Mouse (Mus musculus) ES-Bruce4 (cell line): ENCODE measurements around the gene H2-Eb1. TPM values are rescaled to one million over a fixed set of nuclear protein-coding genes. Genes with fewer than 3 reads are reported as not detected.

ENCODE experiments used
- H3K27ac ChIP-seq: 2 replicates; pipeline ENCODE4 v1.5.1; 2012; ENCODE audit warnings: low read length, inconsistent platforms; ENCODE audit not compliant: insufficient read depth
- H3K27me3 ChIP-seq: 2 replicates; pipeline ENCODE4 v1.6.1; 2012; ENCODE audit warnings: mild to moderate bottlenecking, low read length, inconsistent platforms; ENCODE audit not compliant: control insufficient read depth, poor library complexity, insufficient read depth, severe bottlenecking
- H3K36me3 ChIP-seq: 2 replicates; pipeline ENCODE4 v1.6.1; 2012; ENCODE audit warnings: inconsistent platforms, mild to moderate bottlenecking, low read length, moderate library complexity; ENCODE audit not compliant: control insufficient read depth, poor library complexity, insufficient read depth, severe bottlenecking
- H3K4me1 ChIP-seq: one replicate; pipeline ENCODE4 v1.8.1; 2011; ENCODE audit warnings: low read length; ENCODE audit not compliant: control insufficient read depth, insufficient read depth
- H3K4me3 ChIP-seq: 2 replicates; pipeline ENCODE4 v1.5.1; 2011; ENCODE audit warnings: low read depth, mild to moderate bottlenecking, low read length
- H3K9ac ChIP-seq: 2 replicates; pipeline ENCODE4 v1.6.1; 2012; ENCODE audit warnings: low read depth, mild to moderate bottlenecking, inconsistent platforms; ENCODE audit not compliant: poor library complexity, severe bottlenecking
- H3K9me3 ChIP-seq: replicated peaks from 2 replicates; pipeline ENCODE4 v1.6.1; 2012; ENCODE audit warnings: mild to moderate bottlenecking, low read length, inconsistent platforms; ENCODE audit not compliant: control insufficient read depth, poor library complexity, insufficient read depth, severe bottlenecking
- CTCF ChIP-seq: IDR thresholded peaks from one replicate; pipeline ENCODE4 v1.8.1; 2011; ENCODE audit warnings: low read depth, low read length
- EP300 ChIP-seq: IDR thresholded peaks from 2 replicates; pipeline ENCODE4 v1.6.1; 2011; ENCODE audit warnings: low read depth, low read length; ENCODE audit not compliant: insufficient read depth
- POLR2A ChIP-seq: IDR thresholded peaks from one replicate; pipeline ENCODE4 v1.8.1; 2011; ENCODE audit warnings: low read length; ENCODE audit not compliant: insufficient read depth
- polyA plus RNA-seq: library from polyadenylated mRNA; stranded (reverse); fragments of >200 nt; gene quantifications from 2 replicates; pipeline ENCODE4 v1.2.4, GENCODE M21; 2011; ENCODE audit warnings: low read depth; ENCODE audit not compliant: missing spikeins, insufficient read depth, insufficient read length

H2-Eb1 gene
- polyA plus RNA-seq, 1 experiment, result 2.8 TPM

GRCm38 (mm10) chr17:34293533-34293932, 12.1 kb upstream of the H2-Eb1 start:
- Histone ChIP-seq H3K27me3 (no peaks in the 10 kb centered on the region), H3K4me3 (no peak overlapping the region), H3K9ac (no peak overlapping the region), H3K9me3 (no peaks in the 10 kb centered on the region), H3K27ac (no peak overlapping the region), H3K4me1 (peaks cover 1% of the 10 kb centered on the region), H3K36me3 (no peaks in the 10 kb centered on the region)
- TF ChIP-seq POLR2A (no peak), EP300 (no peak), CTCF (no peak)

GRCm38 (mm10) chr17:34294249-34294648, 11.4 kb upstream of the H2-Eb1 start:
- TF ChIP-seq CTCF (no peak), EP300 (no peak), POLR2A (no peak)

GRCm38 (mm10) chr17:34295307-34295706, 10.4 kb upstream of the H2-Eb1 start:
- peaks cover 1% of the 10 kb centered on the region for H3K4me1 ChIP-seq
- H3K27ac ChIP-seq, result no peak overlapping the region
- no peak overlapping the region for H3K9ac ChIP-seq
- no peak overlapping the region for H3K4me3 ChIP-seq
- no peak for TF ChIP-seq POLR2A
- no peak for TF ChIP-seq EP300
- no peak for TF ChIP-seq CTCF
- no peaks in the 10 kb centered on the region for H3K27me3 ChIP-seq
- no peaks in the 10 kb centered on the region for H3K36me3 ChIP-seq
- H3K9me3 ChIP-seq, result no peaks in the 10 kb centered on the region

More at GRCm38 (mm10) chr17:34294249-34294648, 11.4 kb upstream of the H2-Eb1 start:
- H3K9ac ChIP-seq, result no peak overlapping the region
- no peaks in the 10 kb centered on the region for H3K36me3 ChIP-seq
- H3K27ac ChIP-seq, result no peak overlapping the region
- peaks cover 1% of the 10 kb centered on the region for H3K4me1 ChIP-seq
- no peaks in the 10 kb centered on the region for H3K27me3 ChIP-seq
- H3K9me3 ChIP-seq, result no peaks in the 10 kb centered on the region
- no peak overlapping the region for H3K4me3 ChIP-seq

GRCm38 (mm10) chr17:34295891-34296794, 9.5 kb upstream of the H2-Eb1 start:
- Histone ChIP-seq H3K27ac (no peak overlapping the region), H3K27me3 (no peaks in the 10 kb centered on the region), H3K9ac (no peak overlapping the region), H3K9me3 (no peaks in the 10 kb centered on the region), H3K4me3 (no peak overlapping the region), H3K4me1 (peaks cover 1% of the 10 kb centered on the region), H3K36me3 (no peaks in the 10 kb centered on the region)
- TF ChIP-seq EP300, result no peak
- no peak for TF ChIP-seq POLR2A
- no peak for TF ChIP-seq CTCF

- Histone ChIP-seq H3K27me3 (no peaks in the 10 kb centered on the region), H3K9me3 (no peaks in the 10 kb centered on the region), H3K36me3 (no peaks in the 10 kb centered on the region), H3K9ac (no peak overlapping the region), H3K27ac (no peak overlapping the region), H3K4me3 (no peak overlapping the region), H3K4me1 (peaks cover 1% of the 10 kb centered on the region)
- TF ChIP-seq CTCF, result no peak
- no peak for TF ChIP-seq POLR2A
- TF ChIP-seq EP300, result no peak
Measured at GRCm38 (mm10) chr17:34299356-34299755, 6.3 kb upstream of the H2-Eb1 start.

- TF ChIP-seq CTCF (no peak), EP300 (no peak), POLR2A (no peak)
- H3K9me3 ChIP-seq, result no peaks in the 10 kb centered on the region
- H3K36me3 ChIP-seq, result no peaks in the 10 kb centered on the region
- no peak overlapping the region for H3K9ac ChIP-seq
- H3K4me1 ChIP-seq, result peaks cover 1% of the 10 kb centered on the region
- no peak overlapping the region for H3K27ac ChIP-seq
- H3K27me3 ChIP-seq, result no peaks in the 10 kb centered on the region
- H3K4me3 ChIP-seq, result no peak overlapping the region
Measured at GRCm38 (mm10) chr17:34300071-34300470, 5.6 kb upstream of the H2-Eb1 start.
